Mouse (Mus musculus) small intestine, adult 2 months (tissue): ENCODE data around the gene Zkscan5. TPM values are rescaled to one million over a fixed set of nuclear protein-coding genes. Genes with fewer than 3 reads are reported as not detected.

Experiments
- H3K27ac ChIP-seq: fragments of 200-500 bp; 2 replicates; pipeline ENCODE4 v1.5.1; 2012; ENCODE audit warnings: low read depth, low read length, control low read depth, inconsistent platforms; ENCODE audit not compliant: insufficient read depth
- H3K27me3 ChIP-seq: fragments of 200-500 bp; 2 replicates; pipeline ENCODE4 v1.6.1; 2012; ENCODE audit warnings: mild to moderate bottlenecking, moderate library complexity, low read length, inconsistent platforms; ENCODE audit not compliant: control insufficient read depth, insufficient read depth
- H3K36me3 ChIP-seq: fragments of 200-500 bp; 2 replicates; pipeline ENCODE4 v1.6.1; 2012; ENCODE audit warnings: mild to moderate bottlenecking, low read length, control low read depth, inconsistent platforms; ENCODE audit not compliant: control insufficient read depth, insufficient read depth
- H3K4me1 ChIP-seq: fragments of 200-500 bp; 2 replicates; pipeline ENCODE4 v1.6.1; 2012; ENCODE audit warnings: low read length, inconsistent platforms, mixed read lengths; ENCODE audit not compliant: control insufficient read depth, insufficient read depth, insufficient read length
- H3K4me3 ChIP-seq: fragments of 200-500 bp; 2 replicates; pipeline ENCODE4 v1.5.1; 2012; ENCODE audit warnings: low read depth, mild to moderate bottlenecking, control low read depth, inconsistent platforms, low read length, moderate library complexity
- CTCF ChIP-seq: fragments of 200-500 bp; IDR thresholded peaks from 2 replicates; pipeline ENCODE4 v1.5.1; 2012; ENCODE audit warnings: low read depth, mild to moderate bottlenecking, control low read depth, inconsistent platforms, low read length, moderate library complexity, mixed read lengths; ENCODE audit not compliant: insufficient replicate concordance, insufficient read length; ENCODE audit errors: extremely low read depth
- POLR2A ChIP-seq: fragments of 200-500 bp; IDR thresholded peaks from 2 replicates; pipeline ENCODE4 v1.6.1; 2012; ENCODE audit warnings: low read depth, mild to moderate bottlenecking, control low read depth, inconsistent platforms, low read length, moderate library complexity
- WGBS: fragments of 180-500 bp; shearing (Covaris S2); methylation state at CpG from one replicate; pipeline ENCODE4 v1.1.7; 2018; 5-methylcytosine and 5-hydroxymethylcytosine counted together
- polyA plus RNA-seq: library from polyadenylated mRNA; depleted of rRNA; stranded (reverse); fragments of >200 nt; gene quantifications from 2 replicates; pipeline ENCODE4 v1.2.3, GENCODE M21; 2012; rRNA removed

Gene Zkscan5
- polyA plus RNA-seq, 1 experiment, result 3.9 TPM

DNA sequence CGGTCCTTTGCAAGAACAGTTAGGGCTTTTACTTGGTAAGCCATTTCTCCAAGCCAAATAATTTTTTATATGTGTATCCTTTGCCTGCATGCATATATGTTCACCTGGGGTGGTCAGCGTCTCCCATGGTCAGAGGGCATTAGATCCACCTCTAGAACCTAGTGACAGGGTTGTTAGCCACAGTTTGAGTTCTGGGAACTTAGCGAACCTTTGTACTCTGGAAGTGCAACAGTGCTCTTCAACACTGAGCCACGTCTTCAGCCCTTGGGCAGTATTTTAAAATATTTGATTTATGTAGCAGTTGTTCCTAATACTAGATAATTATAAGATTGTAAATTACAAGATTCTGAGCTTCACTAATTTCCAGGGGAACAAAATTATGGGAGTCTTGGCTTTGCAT, 26.3 kb downstream of the Zkscan5 start:
- H3K27me3 ChIP-seq, result no peaks in the 10 kb centered on the region
- TF ChIP-seq POLR2A (no peak), CTCF (no peak)
- H3K4me1 ChIP-seq, result no peaks in the 10 kb centered on the region; the same call in 1 of the 2 replicates
- H3K4me3 ChIP-seq, result no peak overlapping the region
- WGBS, result 80% methylated on average over 4 of the region's 4 CpGs
- peaks cover 21% of the 10 kb centered on the region for H3K36me3 ChIP-seq
- peak overlapping the region; percentile 94; the same call in 1 of the 2 replicates for H3K27ac ChIP-seq

DNA sequence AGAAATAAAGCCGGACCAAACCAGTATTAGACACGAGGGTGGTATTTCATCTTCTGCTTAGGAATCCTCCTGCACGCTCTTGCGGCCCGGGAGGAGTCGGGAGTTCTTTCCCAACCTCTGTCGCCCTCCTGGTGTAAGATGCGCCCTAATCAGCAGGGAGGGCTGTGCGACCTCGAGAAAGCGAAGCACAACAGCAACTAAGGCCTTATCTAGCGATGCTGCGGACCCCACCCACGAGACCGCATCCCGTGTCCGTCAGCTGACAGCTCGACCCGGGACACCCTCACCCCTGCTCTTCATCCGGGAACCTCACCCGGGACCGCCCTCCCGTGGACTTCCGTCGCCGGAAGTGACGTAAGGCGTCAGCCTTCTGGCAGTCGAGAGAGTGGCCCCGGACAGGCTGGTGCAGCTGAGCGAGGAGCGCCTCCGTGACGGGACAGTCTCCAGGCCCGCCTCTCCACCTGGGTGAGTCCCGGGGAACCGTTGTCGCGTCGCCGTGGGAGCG, 27.1 kb downstream of the Zkscan5 start, which contains the start of gene Zfp655:
TSS of gene Zfp655 (plus strand) at position 349 of the 505 bp plus-strand sequence.
- TF ChIP-seq POLR2A, result peak; percentile 90
- no peak for TF ChIP-seq CTCF
- peak within 1 kb of the TSS; percentile 94 for H3K27ac ChIP-seq
- H3K27me3 ChIP-seq, result no peaks in the 10 kb centered on the region
- peaks cover 27% of the 10 kb centered on the region for H3K36me3 ChIP-seq
- H3K4me1 ChIP-seq, result no peaks in the 10 kb centered on the region; the same call in 1 of the 2 replicates
- WGBS, result under 1% methylated on average over 42 of the region's 42 CpGs
- peak within 1 kb of the TSS; percentile 86 for H3K4me3 ChIP-seq

DNA sequence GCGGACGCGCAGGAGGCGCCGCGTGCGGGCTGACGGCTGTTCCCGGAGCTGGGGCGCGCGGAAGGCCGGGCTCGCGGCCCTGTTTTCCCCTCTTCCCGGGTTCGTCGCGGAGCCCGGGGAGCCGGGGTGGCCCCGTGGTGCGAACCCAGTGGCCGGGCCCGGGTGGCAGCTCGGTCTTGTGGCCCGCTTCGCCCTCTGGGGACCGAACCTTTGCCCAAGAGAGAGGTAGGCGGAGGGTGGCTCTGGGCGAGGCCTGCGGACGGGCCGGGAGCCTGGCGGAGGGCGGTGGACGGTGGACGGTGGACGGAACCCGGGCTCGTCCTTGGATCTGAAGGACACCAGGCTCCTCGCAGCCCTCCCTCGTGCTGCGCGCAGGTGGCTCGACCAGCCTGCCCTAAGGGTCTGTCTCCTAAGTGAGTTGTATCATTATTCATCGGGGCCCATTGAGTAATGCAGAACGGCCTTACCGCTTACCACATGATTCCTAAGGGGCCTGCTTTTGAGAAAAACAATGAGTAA, 27.6 kb downstream of the Zkscan5 start:
- TF ChIP-seq POLR2A, result no peak
- TF ChIP-seq CTCF, result no peak
- peak overlapping the region; percentile 85 for H3K27ac ChIP-seq

GRCm38 (mm10) chr5:145234636-145235035, 30.3 kb downstream of the Zkscan5 start:
- Histone ChIP-seq H3K36me3 (peaks cover 47% of the 10 kb centered on the region), H3K4me1 (no peaks in the 10 kb centered on the region; the same call in 1 of the 2 replicates), H3K4me3 (no peak overlapping the region), H3K27me3 (no peaks in the 10 kb centered on the region), H3K27ac (no peak overlapping the region)
- TF ChIP-seq POLR2A (no peak), CTCF (peak; percentile 46; the same call in 1 of the 2 replicates)

More for the DNA sequence above, 27.6 kb downstream of the Zkscan5 start:
- WGBS, result under 1% methylated on average over 47 of the region's 49 CpGs
- Histone ChIP-seq H3K36me3 (peaks cover 30% of the 10 kb centered on the region), H3K27me3 (no peaks in the 10 kb centered on the region), H3K4me3 (peak overlapping the region; percentile 86), H3K4me1 (no peaks in the 10 kb centered on the region; the same call in 1 of the 2 replicates)

GRCm38 (mm10) chr5:145249520-145249919, 45.2 kb downstream of the Zkscan5 start:
- Histone ChIP-seq H3K4me1 (0 out of 2 replicates have a peak, but pooled peaks cover 1% of the 10 kb centered on the region), H3K4me3 (no peak overlapping the region), H3K27me3 (no peaks in the 10 kb centered on the region), H3K36me3 (peaks cover 37% of the 10 kb centered on the region), H3K27ac (no peak overlapping the region)
- no peak for TF ChIP-seq POLR2A
- TF ChIP-seq CTCF, result no peak
- 94% methylated on average over 3 of the region's 3 CpGs for WGBS

Other genes with a start within 250 kb of the Zkscan5 start
- gene Smurf1, start 238.7 kb upstream of the Zkscan5 start, polyA plus RNA-seq, result 12.0 and 19.5 TPM in 2 replicates
- gene Gm4871, start 171.8 kb upstream of the Zkscan5 start, polyA plus RNA-seq, result not detected in 2 replicates
- not detected in 2 replicates for gene 1700018F24Rik, start 161.6 kb upstream of the Zkscan5 start, polyA plus RNA-seq
- 59.7 and 105 TPM in 2 replicates for gene Arpc1a, start 120.7 kb upstream of the Zkscan5 start, polyA plus RNA-seq
- gene Kpna7, start 120.5 kb upstream of the Zkscan5 start, polyA plus RNA-seq, result not detected in 2 replicates
- 595 and 1,197 TPM in 2 replicates for gene Arpc1b, start 90.3 kb upstream of the Zkscan5 start, polyA plus RNA-seq
- 8.5 and 18.7 TPM in 2 replicates for gene Pdap1, start 64.3 kb upstream of the Zkscan5 start, polyA plus RNA-seq
- gene Bud31, start 64.2 kb upstream of the Zkscan5 start, polyA plus RNA-seq, result 28.1 and 52.8 TPM in 2 replicates
- gene Ptcd1, start 37.5 kb upstream of the Zkscan5 start, polyA plus RNA-seq, result 5.6 and 11.6 TPM in 2 replicates
- gene Cpsf4, start 37.3 kb upstream of the Zkscan5 start, polyA plus RNA-seq, result 11.6 and 23.2 TPM in 2 replicates
- gene Atp5j2, start 12.5 kb upstream of the Zkscan5 start, polyA plus RNA-seq, result 99.9 and 140 TPM in 2 replicates
- 1.5 and 2.9 TPM in 2 replicates for gene Zkscan14, start 2.7 kb upstream of the Zkscan5 start, polyA plus RNA-seq
- 3.2 and 8.6 TPM in 2 replicates for gene Zfp655, start 27.2 kb downstream of the Zkscan5 start, polyA plus RNA-seq
- gene Zscan25, start 75.9 kb downstream of the Zkscan5 start, polyA plus RNA-seq, result 7.9 and 16.4 TPM in 2 replicates
- not detected in 2 replicates for gene Cyp3a57, start 140.7 kb downstream of the Zkscan5 start, polyA plus RNA-seq